Mouse (Mus musculus) right cerebral cortex, adult 18-20 months (tissue): ENCODE results near the gene Cmc1.

Experiments
- DNase-seq: peaks from one replicate; pipeline ENCODE4 v3.0.0; 2022; ENCODE audit warnings: mixed read lengths

Cmc1 gene

DNA sequence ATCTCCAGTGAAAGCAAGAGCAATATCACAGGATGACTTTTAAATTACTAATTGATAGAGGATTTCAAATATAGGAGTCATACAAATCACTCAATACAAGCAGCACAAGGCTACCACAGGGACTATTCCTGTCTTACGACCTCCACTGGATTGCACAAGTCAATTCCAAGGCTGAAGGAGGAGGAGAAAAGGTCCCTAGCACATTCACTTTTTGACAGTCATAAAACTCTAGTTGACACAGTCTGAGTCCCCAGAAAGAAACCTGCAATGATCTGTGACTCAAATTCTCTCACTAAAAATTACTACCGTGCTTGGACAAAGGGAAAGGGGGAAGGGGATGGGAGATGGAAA, 39.6 kb downstream of the Cmc1 start:
- DNase-seq = no peak

DNA sequence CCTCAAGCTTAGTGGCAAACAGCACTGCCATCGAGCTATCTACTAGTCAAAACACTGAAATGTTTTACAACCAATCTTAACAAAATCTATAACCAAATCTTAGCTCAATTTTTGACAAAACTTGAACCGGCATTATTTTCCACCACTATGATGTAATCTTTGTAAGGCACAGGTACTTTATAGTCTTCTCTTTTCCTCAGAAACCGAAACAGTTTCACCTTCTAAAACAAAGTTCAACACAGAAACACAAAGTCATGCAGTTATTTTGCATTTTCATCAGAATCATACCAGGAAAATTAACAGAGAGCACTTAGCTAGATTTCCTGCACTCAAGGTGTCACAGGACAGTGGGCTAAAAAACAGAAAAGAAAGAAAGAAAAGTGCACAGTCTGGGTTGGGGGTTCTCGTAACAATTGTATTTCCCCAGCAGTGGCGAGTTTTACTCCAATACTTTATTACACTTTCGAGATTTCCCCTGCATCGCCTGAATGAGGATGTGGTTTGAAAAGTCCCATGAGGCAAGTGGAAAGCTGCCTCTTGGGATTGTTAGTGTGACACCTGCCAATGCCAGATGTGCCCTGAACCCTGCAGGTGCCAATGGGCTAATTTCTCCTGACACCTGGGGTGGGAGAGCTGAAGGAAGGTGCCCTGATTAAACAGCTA, 40.1 kb downstream of the Cmc1 start:
- no peak for DNase-seq

DNA sequence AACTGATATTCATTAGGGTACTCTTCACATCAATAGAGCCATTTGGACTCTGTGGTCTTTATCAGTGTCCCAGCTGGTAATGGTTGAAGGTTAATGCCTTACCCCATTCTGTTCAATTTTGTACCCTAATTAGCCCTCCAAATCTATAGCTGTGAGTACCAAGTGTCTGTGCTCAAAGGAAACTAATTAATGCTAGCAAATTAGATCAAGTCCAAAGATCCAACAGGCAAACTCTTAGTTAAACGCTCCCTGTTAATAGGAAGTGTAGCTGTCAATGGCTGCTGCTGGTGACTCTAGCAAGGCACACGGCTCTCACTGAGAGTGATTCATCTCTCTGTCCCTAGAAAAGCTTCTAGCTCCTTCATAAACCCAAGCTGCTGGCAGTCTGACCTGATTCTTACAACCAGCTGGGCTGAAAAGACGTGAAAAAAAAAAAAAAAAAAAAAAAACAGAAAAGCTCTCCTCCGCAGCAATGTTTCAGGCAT, 41.4 kb downstream of the Cmc1 start:
- peak; percentile 31 for DNase-seq

DNA sequence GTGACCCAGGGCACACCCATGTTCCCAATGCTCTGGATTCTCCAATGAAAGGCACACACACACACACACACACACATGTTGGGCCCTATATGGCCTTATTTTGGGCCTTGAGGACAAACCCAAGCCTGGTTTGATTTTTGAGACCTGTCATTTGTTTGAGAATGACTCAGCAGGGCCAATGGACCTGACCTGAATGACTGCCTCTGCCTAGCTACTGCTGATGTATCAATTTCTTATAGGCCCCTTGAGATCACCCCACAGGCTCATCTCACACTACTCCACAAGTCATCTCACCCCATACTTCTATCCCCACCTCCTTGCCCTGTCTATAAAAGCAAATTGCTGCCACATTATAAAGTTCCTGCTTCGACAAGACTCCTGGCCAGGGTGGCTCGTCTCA, 48.2 kb downstream of the Cmc1 start:
- no peak for DNase-seq

DNA sequence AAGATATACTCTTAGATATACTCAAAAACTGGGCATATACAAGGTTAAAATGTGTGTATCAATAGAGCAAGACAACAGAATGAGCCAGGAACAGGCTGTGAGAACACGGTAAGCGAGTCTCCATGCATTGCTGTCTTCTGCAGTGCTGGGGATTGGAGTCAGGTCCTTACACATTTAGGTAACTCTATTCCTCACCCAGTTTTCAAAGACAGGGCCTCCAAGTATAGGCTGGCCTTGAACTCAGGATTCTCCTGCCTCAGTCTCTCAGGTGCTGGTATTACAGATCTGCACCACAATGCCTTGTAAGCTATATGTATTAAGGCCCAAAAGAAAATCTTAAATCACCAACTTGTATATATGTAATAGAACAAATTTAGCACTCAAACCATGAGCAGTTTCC, 49.5 kb downstream of the Cmc1 start:
- no peak for DNase-seq

DNA sequence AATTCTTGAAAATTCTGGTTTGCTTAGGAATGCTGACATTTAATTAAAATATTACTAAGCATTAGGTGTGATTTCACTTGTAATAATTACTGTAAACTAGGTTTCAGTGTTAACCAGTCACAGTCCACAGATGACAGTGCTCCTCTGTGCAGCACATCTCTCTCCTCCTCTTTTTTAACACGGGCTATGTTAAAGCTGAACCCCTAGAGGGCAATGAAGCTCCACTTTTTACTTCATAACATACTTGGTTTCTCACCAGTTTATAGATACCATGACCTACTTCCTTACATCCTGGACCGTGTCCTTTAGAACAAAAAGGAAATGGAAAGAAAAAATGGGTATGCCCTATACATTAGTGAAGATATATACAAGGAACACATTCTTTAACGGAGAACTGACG, 50.6 kb downstream of the Cmc1 start:
- DNase-seq = no peak

DNA sequence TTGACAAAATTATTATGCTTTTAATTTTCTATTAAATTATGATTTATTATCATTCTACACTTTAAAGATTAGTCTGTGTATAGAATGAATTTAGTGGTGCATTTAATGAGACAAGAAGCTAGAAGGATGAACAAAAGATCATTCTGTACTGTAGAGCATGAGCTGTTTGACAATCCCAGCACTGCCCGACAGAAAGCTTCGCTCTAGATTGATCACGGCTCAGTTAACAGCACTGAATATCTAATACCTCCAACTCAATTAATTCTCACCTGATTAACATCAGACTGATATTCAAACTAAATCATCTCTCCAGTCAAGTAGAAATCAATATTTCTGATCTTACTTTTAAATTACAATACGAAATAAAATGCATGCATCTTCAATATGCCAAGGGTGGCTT, 66.1 kb downstream of the Cmc1 start:
- DNase-seq = no peak

DNA sequence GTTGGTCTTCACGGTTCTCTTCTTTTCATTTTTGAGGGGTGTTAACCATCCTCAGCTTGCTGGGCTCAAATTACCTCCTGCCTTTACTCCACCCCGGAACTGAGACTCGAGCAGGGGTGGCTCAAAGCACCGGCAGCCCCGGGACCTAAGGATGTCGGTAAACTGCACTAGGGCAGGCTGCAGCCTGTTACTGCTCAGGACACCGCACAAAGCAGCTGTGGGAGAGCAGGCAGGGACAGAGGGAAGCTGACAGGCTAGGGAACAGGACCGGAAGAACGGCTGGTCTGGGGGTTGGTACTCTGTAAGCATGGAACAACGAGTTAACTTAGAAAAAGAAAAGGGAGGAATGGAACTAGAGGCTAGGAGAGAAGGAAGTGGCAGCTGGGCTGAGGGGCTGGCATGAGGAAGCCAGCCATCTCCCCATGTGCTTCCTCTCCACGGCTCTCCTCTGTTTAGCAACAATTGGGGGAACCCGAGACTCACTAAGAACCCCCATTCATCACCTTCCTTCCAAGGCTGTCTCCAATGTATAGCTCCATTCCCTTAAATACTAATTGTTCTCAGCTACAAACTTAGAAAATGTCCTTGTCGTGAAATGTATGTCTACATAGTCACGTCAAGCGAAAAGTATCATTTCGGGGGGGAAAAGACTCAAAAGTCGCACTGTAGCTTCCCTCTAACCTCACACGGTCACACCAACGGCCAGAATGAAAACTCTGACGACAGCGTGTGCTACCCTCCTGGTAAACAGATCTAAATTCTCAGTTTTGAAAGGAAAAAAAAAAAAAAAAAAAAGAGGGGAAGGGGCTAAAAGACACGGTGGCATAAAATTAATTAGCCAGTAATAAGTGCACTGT, 67.2 kb downstream of the Cmc1 start:
- no peak for DNase-seq

DNA sequence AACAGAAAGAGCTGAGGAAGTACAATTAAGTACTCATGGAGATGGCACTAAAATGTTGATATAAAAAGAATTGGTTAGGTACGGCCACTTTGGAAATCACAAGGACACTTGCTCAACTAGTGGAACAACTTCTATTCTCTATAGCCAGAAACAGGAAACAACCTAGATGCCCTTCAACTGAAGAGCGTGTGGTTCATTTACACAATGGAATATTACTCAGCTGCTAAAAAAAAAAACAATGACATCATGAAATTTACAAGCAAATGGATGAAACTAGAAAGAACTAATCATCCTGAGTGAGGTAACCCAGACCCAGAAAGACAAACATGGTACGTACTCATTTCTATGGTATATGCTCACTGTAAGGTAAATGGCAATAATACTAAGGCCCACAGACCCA, 76.6 kb downstream of the Cmc1 start:
- no peak for DNase-seq

DNA sequence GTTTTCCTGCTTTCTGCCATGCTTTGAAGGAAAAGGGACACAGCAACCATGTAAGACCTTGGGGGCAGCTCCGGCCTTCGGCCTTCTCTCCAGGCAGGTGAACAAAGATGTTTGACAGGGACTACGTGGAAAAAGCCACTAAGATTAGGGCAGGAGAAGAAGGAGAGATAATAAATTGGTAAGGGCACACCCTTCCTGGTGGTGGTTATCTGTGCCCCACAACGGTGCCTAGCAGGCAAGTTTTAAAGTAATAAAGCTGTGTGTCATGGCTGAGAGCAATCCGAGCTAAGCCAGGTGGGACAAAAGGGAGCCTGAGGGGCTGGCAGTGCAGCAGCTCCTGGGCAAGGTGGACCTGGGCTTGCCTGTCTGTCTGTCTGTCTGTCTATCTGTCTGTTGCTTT, 77.9 kb downstream of the Cmc1 start:
- no peak for DNase-seq

DNA sequence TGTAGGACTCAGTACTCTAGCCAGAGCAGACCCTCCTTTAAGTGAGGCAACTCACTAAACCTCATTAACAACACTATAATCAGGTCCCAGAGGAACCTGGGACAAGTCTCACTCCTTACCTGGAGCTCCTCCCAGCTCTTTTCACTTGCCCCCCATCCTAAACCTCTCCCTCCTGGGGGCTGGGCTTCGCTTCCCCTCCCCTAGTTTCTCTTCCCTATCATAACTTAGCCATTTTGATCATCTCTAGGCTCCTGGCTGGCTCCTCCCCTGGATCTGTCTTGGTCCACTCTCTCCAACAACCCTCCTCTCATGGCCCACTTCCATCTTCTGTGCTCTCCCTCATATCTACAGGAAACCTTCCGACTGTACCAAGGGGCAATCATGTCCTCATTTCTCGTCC, 78.6 kb downstream of the Cmc1 start:
- no peak for DNase-seq

DNA sequence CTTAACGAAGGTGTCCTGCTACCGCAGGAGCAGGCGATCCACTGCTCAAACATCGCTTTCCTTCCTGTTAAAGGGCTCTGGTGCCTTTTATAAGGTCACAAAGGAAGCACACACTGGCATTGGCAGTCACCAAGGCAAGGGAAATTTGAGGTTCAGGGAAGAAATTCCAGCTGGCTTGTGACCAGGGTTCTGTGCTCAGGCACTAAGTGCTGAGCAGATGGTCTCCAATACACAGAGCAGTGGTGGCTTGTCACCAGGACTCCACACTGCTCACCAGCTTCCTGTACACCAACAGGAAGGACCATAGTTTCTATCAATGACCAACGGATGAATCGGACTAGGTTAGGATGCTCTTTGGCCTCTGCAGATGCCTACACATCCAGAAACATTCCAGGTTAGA, 79.5 kb downstream of the Cmc1 start:
- DNase-seq = no peak

DNA sequence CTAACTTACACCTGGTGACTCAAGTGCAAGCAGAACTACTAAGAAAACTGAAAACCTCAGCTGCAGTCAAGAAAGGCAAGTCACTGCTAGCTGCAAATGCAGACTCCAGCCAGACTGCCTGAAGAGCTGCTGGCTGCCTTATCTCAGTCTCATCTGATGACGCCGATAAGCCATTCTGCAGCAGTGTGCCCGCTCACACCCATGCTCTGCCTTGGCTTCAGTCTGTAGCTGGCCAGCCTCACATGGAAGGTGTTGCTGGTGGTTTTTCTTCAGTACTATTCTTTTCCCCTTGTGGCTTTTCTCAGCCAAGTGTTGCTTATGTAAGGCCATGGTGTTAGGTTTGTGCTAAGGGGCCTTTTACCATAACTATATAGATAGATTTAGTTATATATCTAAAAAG, 90.9 kb downstream of the Cmc1 start:
- DNase-seq = no peak

DNA sequence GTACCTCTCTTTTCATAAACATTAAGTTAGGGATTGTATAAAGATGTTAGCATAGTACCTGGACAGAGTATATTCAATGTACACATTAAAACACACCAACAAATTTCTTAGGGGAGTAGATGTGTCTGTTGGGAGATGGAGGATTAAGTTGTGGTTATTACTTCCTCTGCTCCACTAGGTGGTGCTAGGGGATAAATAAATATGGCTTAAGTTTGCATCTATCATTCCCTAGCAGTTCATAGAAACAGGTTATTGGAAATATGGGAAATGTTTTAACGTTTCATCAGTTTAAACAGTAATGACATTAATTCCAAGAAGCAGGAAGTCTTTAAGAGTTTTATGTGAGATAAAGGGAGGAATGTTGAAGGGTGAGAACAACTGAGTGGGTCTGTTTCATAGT, 96.7 kb downstream of the Cmc1 start:
- DNase-seq = no peak

DNA sequence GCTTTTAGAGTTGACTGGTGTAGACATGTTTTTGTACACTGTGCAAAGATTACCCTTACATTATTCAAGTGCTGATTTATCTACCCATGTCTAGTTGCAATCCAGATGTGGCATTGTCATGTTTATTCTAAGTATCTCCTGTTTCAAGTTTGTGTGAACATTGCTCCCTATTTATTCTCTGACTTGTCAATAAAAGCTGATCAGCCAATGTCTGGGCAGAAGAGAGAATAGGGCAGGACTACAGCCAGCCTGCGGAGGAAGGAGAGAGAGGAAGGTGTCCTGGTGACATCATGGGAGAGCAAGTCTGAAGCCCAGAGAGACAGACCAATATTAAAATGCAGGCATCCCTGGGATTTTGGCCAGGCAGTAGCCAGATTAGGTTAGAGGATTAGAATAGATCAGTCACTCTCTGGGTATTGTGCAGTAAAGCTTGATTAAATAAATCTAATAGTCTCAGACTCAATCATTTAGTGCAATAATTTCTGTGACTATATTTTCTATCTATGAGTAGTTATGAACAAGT, 104.9 kb downstream of the Cmc1 start:
- no peak for DNase-seq

DNA sequence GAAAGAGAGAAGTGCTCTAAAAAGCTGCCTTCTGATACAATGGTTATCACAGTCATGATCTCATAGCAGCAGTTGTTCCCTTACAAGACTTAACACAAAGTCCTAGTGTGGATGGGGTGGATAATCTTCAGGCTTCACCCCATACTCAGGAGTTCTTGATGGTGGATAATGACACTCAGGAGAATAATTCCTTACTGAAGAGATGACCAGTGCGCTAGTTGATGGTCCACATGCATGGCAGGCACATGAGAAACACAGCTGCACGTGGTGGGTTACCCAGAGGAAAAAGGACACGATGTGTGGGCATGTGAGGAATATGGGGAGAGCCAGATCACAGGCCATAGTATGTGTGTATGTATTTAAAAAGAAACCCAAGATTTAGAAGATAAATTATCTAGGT, 106.4 kb downstream of the Cmc1 start:
- DNase-seq = no peak

DNA sequence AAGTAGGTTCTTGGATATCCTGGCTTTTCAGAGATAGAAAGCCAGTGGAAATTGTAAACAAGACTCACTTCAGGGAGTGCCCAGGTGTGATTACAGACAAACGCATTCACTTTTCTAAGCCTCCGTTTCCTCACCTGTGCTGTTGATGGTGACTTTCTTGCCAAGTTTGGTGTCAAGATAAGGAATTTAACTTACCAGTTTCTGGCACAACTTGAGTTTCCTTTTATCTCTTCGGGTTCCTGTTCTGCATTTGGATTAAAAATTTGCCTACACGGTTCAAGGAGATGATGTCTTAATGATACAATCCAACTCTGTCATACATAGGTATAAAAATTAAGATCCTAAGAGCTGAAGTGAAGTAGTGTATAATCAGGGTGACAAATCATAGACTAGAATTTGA, 107.2 kb downstream of the Cmc1 start:
- DNase-seq = no peak

DNA sequence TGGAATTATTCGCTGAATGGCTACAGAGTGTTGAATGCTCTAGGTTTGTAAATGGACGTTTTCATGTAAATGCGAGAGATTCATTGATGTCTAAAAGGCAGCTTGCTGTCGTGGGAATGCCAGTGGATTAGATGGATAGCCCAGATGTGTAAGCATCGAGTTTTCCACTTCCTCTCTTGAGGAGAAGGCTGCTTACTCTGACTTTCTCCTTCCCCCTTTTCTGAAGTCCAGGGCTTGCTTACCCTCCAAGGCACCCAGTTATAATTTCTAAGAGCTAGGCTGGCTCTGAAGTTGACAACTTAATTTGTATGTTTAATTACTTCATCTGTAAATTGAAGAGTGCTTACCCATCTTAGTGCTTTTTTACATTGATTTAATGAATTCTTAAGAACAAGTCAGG, 108.3 kb downstream of the Cmc1 start:
- DNase-seq = no peak

DNA sequence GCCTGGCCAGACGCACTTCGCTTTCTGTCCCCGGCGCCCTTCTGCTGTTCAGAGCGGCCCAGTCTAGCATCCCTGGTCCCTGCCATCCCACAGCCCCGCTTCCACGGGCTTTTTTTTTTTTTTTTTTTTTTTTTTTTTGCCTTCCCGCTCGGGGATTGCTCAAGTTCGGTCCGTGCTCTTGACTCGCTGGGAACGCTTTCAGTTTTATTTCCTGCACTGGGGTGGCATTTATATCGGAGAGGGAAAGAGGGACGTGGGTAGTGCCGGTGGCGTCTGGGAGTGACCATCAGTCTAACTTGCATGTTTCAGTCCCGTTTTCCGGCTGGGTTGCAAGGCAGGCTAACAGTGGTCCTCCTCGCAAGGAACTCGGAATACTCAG, 109.0 kb downstream of the Cmc1 start:
- peak; percentile 30 for DNase-seq

DNA sequence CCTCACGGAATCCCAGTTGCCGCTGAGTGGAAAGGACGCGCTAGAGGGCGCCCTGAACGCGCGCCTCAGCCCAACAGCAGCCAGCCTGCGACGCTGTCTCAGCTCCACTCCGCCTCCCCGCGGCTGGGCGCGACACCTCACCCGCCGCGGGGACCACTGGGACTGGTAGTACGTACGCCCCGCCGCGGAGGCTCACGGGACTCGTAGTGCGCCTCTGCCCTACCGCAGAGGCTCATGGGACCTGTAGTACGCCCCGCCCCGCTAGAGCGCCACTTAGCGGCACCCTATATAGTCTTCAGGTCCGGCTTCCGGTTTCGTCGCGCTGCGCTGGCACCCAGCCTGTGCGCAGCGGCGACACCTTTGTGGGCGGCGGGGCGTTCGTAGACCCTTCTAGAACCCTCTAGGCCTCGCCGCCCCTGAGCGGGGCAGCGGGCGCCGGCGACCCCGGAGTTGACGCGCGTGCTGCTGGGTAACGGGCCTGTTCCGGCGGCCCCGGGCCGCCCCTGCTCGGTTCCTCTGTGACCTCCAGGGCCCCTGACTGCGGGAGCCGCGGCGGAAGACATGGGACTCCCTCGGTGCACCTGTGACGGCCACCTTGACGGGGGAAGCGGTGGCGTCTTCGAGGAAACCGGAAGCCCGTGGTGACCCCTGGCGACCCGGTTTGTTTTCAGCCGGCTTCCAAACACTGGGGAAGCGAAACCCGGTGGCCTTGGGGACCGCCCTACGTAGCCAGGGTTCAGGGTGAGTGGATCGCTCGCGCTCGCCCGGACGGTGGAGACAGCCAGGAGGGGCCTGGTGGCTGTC, 109.6 kb downstream of the Cmc1 start, which contains the start of gene Azi2:
Gene Azi2 (plus strand): TSS at position 282 of the 804 bp plus-strand sequence.
- DNase-seq = peak; percentile 99

DNA sequence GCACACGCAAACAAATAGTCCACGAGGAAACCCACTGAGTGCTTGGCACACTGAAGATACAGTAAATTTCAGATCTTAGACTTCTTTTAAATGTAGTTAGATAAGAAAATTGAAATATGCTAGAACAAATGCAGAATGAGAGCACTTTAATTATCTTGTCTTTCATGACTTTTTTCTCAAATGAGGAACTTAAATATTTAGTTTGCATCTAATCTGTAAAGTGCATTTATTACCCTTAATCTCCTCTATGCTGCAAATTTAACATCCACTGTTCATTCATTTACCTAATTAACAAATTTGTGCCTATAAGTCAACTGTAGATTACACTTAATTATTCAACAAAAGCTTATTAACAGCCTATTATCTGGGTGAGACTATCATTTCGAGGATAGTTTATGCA, 115.0 kb downstream of the Cmc1 start:
- DNase-seq = no peak

DNA sequence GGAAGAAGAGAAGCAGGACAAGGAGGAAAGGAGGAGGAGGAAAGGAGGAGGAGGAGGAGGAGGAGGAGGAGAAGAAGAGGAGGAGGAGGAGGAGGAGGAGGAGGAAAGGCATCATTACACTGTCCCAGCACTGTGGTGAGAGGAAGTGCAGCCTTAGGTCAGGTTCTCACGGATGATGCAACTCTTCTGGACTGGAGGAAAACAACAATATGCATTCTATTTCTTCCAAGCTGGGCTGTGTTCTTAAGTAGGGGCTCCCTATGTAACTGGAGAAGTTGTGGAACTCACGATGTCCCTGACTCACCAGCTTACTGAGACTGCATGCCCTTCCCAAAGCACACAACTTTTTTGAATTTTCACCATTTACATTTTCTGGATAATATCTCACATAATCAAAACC, 118.3 kb downstream of the Cmc1 start:
- no peak for DNase-seq

DNA sequence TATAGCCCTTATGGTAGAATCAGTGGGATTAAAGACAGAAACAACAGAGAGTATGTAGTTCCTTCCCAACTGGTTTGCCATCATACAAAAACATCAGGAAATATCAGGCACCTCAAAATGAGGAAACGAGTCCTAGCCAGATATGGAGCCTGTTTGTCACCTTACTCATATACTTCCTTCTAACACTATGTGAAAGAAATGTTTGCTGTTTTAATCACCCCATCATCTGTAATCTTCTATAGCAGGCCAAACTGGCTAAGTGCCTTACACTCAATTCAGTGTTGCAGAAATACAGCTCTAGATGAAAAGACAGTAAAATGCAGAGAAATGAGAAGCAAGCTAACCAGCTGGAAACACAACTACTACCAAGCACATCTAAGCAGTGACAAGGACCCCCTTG, 119.7 kb downstream of the Cmc1 start:
- no peak for DNase-seq

DNA sequence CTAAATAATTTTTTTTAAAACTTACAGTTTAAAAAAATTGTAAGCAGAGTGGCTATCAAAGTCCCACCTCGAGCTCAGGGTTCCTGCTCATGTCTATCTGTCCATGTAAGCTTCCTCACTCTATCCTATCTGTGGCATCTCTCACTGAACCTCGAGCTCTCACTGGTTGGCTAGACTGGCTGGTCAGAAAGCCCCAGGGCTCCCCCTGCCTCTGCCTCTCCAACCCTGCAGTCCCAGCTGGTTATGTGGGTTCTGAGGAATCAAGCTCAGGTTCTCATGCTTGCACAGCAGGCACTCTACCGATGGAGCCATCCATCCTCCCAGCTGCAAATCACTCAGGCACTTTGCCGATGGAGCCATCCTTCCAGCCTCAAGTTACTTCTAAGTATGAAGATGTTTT, 120.5 kb downstream of the Cmc1 start:
- DNase-seq = no peak
